Mouse (Mus musculus) heart, adult 2 months (tissue): ENCODE results near the gene Ptprn2. TPM values are rescaled to one million over a fixed set of nuclear protein-coding genes. Genes with fewer than 3 reads are reported as not detected.

Experiments used
- DNase-seq, 2 experiments: peaks; one replicate each; pipeline ENCODE4 v3.0.0; 2021
- H3K27ac ChIP-seq: fragments of 200-600 bp; 2 replicates; pipeline ENCODE4 v1.8.1; 2022
- H3K27me3 ChIP-seq: fragments of 200-500 bp; 2 replicates; pipeline ENCODE4 v1.6.1; 2012; ENCODE audit warnings: mild to moderate bottlenecking, low read length, inconsistent platforms, mixed read lengths; ENCODE audit not compliant: control insufficient read depth, insufficient read depth
- H3K36me3 ChIP-seq: fragments of 200-500 bp; 2 replicates; pipeline ENCODE4 v1.6.1; 2012; ENCODE audit warnings: low read length, inconsistent platforms; ENCODE audit not compliant: control insufficient read depth, insufficient read depth
- H3K4me1 ChIP-seq: fragments of 200-500 bp; 2 replicates; pipeline ENCODE4 v1.6.1; 2011; ENCODE audit warnings: low read length; ENCODE audit not compliant: control insufficient read depth, insufficient read depth
- H3K4me3 ChIP-seq: fragments of 200-600 bp; 2 replicates; pipeline ENCODE4 v1.8.1; 2022
- H3K79me2 ChIP-seq: fragments of 200-500 bp; replicated peaks from 2 replicates; pipeline ENCODE4 v1.6.1; 2012; ENCODE audit warnings: mild to moderate bottlenecking, inconsistent platforms, low read length, moderate library complexity, mixed read lengths; ENCODE audit not compliant: control insufficient read depth, insufficient read depth
- H3K9ac ChIP-seq: fragments of 200-500 bp; 2 replicates; pipeline ENCODE4 v1.6.1; 2012; ENCODE audit warnings: low read depth, mild to moderate bottlenecking, control low read depth, inconsistent platforms, low read length, mixed read lengths
- CTCF ChIP-seq: fragments of 200-600 bp; IDR thresholded peaks from 2 replicates; pipeline ENCODE4 v1.8.1; 2022; ENCODE audit warnings: antibody characterized with exemption, mild to moderate bottlenecking, moderate library complexity
- EP300 ChIP-seq: fragments of 200-500 bp; IDR thresholded peaks from 2 replicates; pipeline ENCODE4 v1.6.1; 2011; ENCODE audit warnings: low read depth, low read length, control low read depth; ENCODE audit not compliant: insufficient read depth
- POLR2A ChIP-seq: fragments of 200-500 bp; IDR thresholded peaks from 2 replicates; pipeline ENCODE4 v1.6.1; 2011; ENCODE audit warnings: mild to moderate bottlenecking, low read depth, low read length, control low read depth; ENCODE audit not compliant: insufficient read depth
- WGBS: fragments of 180-500 bp; shearing (Covaris S2); methylation state at CpG from one replicate; pipeline ENCODE4 v1.1.7; 2018; 5-methylcytosine and 5-hydroxymethylcytosine counted together
- intact Hi-C: fragments of 180-260 bp; cut with DNase I; formaldehyde crosslinking; loops from one replicate; pipeline ENCODE4 v1.15.1; 2025
- polyA plus RNA-seq: library from polyadenylated mRNA; depleted of rRNA; stranded (reverse); fragments of >200 nt; gene quantifications from 2 replicates; pipeline ENCODE4 v1.2.3, GENCODE M21; 2012
- total RNA-seq, 2 experiments: library from RNA; stranded (reverse); gene quantifications; 2 replicates each; pipeline ENCODE4 v1.2.3; 2021

The Ptprn2 gene
- total and polyA plus RNA-seq, 3 experiments, result 0.21 to 0.23 TPM; not detected in 1

DNA sequence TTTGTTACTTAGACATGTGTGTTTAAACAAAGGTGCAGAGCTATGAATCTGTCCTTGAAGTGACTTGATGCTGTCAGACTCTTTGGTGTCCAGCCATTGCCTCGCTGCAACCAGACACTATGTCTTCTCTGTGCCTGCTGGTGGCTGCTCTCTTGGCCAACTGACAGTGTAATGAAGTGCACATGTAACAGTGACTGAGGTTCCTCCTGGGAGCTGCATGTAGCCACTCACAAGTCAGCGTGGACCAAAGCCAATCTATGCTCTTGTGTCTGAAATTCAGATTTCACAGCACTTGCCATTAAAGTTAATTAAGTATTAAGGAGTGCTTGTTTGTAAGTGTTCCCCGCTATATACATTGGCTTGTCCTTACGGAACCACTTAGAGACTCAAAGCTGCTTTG is 537.7 kb downstream of the Ptprn2 start:
- WGBS, result 82% methylated on average over 4 of the region's 4 CpGs
- Histone ChIP-seq H3K4me3 (no peak overlapping the region), H3K27ac (no peak overlapping the region), H3K36me3 (no peaks in the 10 kb centered on the region), H3K79me2 (no peaks in the 10 kb centered on the region), H3K9ac (no peak overlapping the region), H3K27me3 (no peaks in the 10 kb centered on the region), H3K4me1 (no peaks in the 10 kb centered on the region)
- TF ChIP-seq POLR2A, result no peak
- no peak for TF ChIP-seq CTCF
- no peak for TF ChIP-seq EP300
- no peak for DNase-seq
- intact Hi-C loops, result no loop called here

DNA sequence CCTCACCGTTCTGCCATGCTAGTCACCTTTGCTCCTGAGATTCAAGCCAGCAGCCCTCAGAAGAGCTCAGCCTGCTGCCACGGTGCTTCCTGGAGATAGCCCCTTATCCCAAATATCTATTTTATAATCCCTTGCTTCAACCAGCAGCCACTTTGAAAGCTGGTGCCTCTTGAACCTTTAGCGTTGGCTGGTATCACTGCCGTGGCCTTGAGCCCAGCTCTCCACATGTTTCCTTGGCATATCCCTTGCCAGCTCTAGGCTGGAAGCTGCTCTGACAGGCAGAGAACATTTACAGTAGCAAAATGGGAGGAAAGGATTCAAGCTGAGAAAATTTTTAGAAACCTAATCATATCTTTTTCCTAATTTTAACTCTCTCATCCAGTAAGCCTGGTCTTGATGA is 539.4 kb downstream of the Ptprn2 start:
- Histone ChIP-seq H3K27ac (no peak overlapping the region), H3K27me3 (no peaks in the 10 kb centered on the region), H3K4me1 (no peaks in the 10 kb centered on the region), H3K36me3 (no peaks in the 10 kb centered on the region), H3K4me3 (no peak overlapping the region), H3K9ac (no peak overlapping the region), H3K79me2 (no peaks in the 10 kb centered on the region)
- no peak for TF ChIP-seq EP300
- no peak for TF ChIP-seq CTCF
- TF ChIP-seq POLR2A, result no peak
- WGBS, result 43% methylated on average over 4 of the region's 4 CpGs
- peak; percentile 26 to 47 for DNase-seq
- intact Hi-C loops, result no loop called here

DNA sequence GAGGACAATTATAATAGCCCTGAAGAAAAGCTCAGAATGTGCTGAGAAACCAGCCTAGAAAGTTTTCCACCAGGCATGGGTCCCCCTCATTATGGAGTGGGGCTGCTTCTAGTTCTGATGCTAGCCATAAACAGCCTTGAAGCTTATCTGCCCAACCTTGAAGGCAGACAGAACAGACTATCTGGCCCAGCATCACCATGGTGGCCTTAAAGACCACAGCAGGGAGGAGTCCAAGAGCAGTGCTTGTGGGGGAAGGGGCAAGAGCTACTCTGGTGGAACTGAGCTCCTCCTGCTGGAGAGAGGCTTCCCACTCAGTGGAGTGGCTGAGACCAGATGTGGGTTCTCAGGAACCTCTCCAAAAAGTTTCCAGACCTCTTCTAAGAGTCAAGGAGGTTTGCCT is 540.2 kb downstream of the Ptprn2 start:
- intact Hi-C loops, result no loop called here
- TF ChIP-seq POLR2A, result no peak
- TF ChIP-seq EP300, result no peak
- no peak for TF ChIP-seq CTCF
- no peaks in the 10 kb centered on the region for H3K36me3 ChIP-seq
- H3K4me1 ChIP-seq, result no peaks in the 10 kb centered on the region
- no peak for DNase-seq
- H3K27me3 ChIP-seq, result no peaks in the 10 kb centered on the region
- H3K4me3 ChIP-seq, result no peak overlapping the region
- no peak overlapping the region for H3K9ac ChIP-seq
- no peaks in the 10 kb centered on the region for H3K79me2 ChIP-seq
- no peak overlapping the region for H3K27ac ChIP-seq

DNA sequence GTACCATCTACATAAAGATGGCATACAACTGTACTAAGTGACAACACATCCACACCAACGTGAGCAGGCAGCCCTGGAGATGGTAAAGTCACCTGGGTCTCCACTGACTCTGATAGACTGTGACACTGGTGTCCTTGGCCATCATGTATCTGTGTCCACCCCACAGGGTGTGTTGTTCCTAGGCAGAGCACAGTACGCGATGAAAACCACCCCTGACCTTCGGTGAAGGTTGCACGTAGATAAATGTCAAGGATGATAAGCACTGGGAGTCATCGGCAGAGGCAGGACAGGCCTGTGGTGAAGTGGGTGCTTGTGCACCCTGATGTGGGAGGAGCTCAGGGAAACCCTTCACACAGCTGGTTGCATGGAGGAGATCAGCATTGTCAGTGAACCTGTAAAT is 541.8 kb downstream of the Ptprn2 start:
- no peak overlapping the region for H3K27ac ChIP-seq
- H3K27me3 ChIP-seq, result no peaks in the 10 kb centered on the region
- H3K4me1 ChIP-seq, result no peaks in the 10 kb centered on the region
- DNase-seq, result no peak
- no peaks in the 10 kb centered on the region for H3K79me2 ChIP-seq
- no peak overlapping the region for H3K4me3 ChIP-seq
- TF ChIP-seq POLR2A (no peak), EP300 (no peak), CTCF (no peak)
- intact Hi-C loops, result no loop called here
- H3K9ac ChIP-seq, result no peak overlapping the region
- WGBS, result 76% methylated on average over 6 of the region's 6 CpGs
- H3K36me3 ChIP-seq, result no peaks in the 10 kb centered on the region

DNA sequence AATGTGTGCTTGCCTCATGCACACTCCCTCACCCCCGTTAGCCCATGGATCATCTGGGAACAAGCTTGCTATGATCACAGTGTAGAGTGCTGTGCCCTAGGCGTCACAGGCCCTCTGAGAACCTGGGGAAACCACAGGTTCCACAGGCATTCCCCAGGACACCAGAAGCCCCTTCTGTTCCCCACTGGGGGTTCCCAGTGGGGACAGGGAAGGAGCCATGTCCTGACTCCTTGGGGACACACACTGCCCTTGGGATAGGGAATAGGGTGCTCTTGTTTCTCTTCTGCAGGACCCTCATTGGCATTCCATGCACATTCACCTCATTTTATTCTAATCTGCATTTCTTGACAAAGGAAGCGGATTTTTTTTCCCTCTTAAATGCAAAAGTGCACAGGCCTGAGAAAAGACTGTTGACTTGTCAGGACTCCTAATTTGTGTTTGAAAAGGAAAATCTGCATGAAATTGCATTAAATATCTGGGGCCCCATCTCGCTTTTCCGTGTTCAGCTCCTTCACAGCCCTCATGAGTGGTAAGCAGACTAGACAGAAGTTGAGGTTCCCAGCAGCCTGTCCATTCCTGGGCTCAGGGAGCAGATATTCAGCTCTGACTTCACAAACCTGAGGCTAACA is 542.9 kb downstream of the Ptprn2 start:
- Histone ChIP-seq H3K4me1 (no peaks in the 10 kb centered on the region), H3K79me2 (no peaks in the 10 kb centered on the region), H3K4me3 (no peak overlapping the region), H3K36me3 (no peaks in the 10 kb centered on the region), H3K27me3 (no peaks in the 10 kb centered on the region), H3K27ac (no peak overlapping the region), H3K9ac (no peak overlapping the region)
- intact Hi-C loops, result no loop called here
- TF ChIP-seq EP300 (no peak), POLR2A (no peak), CTCF (no peak)
- no peak for DNase-seq
- WGBS, result 70% methylated on average over 5 of the region's 5 CpGs

DNA sequence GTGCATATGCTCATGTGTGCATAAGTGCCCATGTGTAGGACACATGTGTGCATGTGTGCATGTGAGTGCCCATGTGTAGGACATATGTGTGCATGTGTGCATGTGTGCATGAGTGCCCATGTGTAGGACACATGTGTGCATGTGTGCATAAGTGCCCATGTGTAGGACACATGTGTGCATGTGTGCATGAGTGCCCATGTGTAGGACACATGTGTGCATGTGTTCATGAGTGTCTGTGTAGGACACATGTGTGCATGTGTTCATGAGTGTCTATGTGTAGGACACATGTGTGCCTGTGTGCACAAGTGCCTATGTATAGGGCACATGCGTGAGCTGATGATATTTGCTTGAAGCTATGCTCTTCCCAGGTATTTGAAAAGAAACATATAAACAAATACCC is 547.7 kb downstream of the Ptprn2 start:
- H3K36me3 ChIP-seq, result no peaks in the 10 kb centered on the region
- no peaks in the 10 kb centered on the region for H3K79me2 ChIP-seq
- H3K4me3 ChIP-seq, result no peak overlapping the region
- no peaks in the 10 kb centered on the region for H3K27me3 ChIP-seq
- 88% methylated on average over 1 of the region's 1 CpGs for WGBS
- DNase-seq, result no peak
- intact Hi-C loops, result no loop called here
- TF ChIP-seq POLR2A (no peak), CTCF (no peak), EP300 (no peak)
- H3K4me1 ChIP-seq, result no peaks in the 10 kb centered on the region
- H3K27ac ChIP-seq, result no peak overlapping the region
- no peak overlapping the region for H3K9ac ChIP-seq
